Mouse (Mus musculus) 3134 (cell line): Measurements from ENCODE around the gene Gm17304.
A peak's percentile ranks its signal among the peaks of the same experiment; 100 is the strongest.

ENCODE experiments used
- DNase-seq: peaks from one replicate; pipeline ENCODE4 v3.0.0-alpha.2; 2011; ENCODE audit warnings: low spot score; ENCODE audit not compliant: insufficient read length; ENCODE audit errors: extremely low read depth

Gm17304 gene

GRCm38 (mm10) chr5:106620446-106620845, 11.5 kb downstream of the Gm17304 start:
- no peak for DNase-seq

DNA sequence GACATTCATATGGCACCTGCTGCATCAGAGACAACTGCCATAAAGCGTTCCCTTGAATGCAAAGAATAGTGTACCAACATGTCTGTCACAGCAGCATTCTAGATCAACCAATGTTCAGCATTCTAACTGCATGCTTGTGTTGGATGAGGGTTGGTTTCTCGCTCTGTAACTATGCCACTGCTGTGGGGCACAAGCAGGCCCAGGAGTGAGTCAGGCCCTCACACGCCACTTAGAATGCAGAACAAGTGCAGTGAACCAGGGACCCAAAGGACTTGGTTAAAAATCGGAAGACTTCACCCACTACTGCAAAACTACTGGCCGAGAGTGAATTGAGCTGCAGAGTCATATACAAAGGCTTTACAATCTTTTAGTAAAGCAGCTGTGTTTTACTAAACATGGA, 13.3 kb downstream of the Gm17304 start:
- no peak for DNase-seq

GRCm38 (mm10) chr5:106623337-106623736, 14.4 kb downstream of the Gm17304 start:
- DNase-seq = no peak

GRCm38 (mm10) chr5:106628369-106629149, 19.7 kb downstream of the Gm17304 start:
- peak; percentile 6 for DNase-seq

DNA sequence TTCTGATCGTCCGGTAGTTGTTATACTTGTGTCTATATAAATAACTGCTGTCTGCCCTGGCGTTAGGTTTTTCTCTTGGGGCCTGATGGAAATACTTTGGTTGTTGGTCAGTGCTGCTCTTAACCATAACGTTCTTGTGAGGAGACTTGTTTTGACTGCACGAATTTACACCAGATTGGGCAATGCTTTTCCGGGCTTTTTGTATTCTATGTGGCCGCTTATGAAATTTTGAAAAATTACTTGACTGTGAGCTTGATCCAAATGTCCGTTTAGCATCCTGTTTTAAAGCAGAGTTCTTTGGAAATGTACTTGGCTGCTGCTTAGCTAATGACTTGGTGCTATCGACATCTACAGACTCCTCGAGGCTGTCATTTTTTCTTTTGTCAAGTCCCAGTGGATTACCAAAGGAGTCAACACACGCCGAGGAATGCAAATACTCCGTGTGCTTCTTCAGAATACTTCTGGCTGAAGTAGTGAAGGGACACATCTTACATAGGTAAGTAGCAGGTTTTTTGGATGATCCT, 27.6 kb downstream of the Gm17304 start:
- DNase-seq = no peak

DNA sequence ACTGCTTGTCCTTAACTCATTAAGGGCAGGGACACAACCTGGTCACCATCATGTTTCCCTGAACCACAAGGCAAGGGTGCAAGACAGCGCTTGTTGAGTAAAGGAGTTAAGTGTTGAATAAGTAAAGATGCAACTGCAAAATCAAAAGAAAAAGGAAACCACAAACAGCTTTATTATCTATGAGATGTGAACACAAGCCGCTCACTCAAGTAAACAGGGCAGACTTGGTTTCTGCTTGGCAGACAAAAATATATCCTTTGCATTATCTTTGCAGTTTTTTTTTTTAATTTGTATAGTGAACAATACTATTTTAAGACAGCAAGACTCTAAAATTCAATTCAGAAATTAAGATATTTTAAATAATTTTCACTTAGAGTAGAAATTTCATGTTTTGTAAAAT, 30.7 kb downstream of the Gm17304 start:
- no peak for DNase-seq

GRCm38 (mm10) chr5:106640235-106640809, 31.4 kb downstream of the Gm17304 start:
- no peak for DNase-seq

- no peak for DNase-seq
These were observed 33.0 kb downstream of the Gm17304 start for GRCm38 (mm10) chr5:106641876-106642275.

DNA sequence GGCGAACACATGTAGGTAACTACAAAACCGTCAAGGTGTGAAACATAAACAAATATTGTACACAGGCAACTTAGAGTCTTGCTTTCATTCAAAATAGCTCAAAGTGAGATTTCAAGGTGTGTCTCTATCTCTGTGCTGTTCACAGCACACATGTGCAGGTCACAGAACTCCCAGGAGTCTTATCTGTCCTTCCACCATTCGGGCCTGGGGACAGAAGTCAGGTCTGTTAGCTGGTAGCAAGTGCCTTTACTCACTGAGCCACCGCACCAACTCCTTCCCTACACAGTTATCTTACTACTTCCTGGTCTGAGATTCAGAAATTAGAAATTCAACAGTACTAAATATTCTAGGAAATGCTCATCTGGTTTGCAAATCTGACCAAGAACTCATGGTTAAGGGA, 34.5 kb downstream of the Gm17304 start:
- DNase-seq = no peak

DNA sequence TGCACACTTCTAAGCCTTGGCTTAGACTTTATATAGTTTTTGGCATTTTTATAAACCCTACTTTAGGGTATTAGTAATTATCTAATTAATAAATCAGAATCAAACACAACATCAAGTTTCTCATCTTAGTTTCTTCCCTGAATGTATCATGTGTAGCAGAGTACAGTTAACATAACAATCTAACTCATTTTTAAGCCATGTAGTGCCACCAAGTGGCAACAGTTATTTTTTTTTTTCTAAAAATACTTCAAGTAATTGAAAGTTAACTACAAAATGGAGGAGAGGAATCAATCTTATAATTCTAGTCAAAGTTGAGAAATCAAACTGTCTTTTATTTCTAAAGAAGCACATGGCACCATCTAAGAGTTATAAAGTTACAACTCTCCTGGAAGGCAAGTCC, 40.5 kb downstream of the Gm17304 start:
- no peak for DNase-seq

- DNase-seq = no peak
These were observed 41.1 kb downstream of the Gm17304 start for GRCm38 (mm10) chr5:106649995-106650394.

GRCm38 (mm10) chr5:106652220-106652753, 43.4 kb downstream of the Gm17304 start:
- DNase-seq = no peak

DNA sequence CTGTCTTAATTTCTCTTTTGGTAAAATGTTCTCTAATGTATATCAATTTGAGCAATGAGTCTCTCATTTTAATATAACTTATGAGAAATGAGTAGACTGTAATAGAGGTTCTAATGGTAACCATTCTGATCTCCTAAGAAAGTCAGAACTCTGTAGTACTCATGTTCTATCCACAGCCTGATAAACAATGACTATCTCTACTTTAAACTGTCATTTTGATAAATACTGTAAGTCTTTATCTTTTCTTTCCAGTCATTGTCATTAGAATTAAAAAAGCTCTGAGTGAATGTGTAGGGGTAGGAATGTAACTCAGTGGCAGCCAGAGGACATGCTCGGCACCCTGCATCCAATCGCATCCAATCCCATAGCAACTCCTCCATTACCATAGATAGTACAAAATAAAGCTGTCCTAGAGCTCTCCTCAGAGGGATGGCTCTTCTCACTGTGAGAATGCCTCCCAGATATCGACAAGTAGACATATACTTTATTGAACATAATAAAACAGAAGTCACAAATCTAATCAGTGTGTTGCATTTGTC, 44.0 kb downstream of the Gm17304 start:
- DNase-seq = no peak
